8 mouse cellular contexts compared by ENCODE assay signal in genomic region chr13:58273411-58274258, GRCm38 (mm10). TPM values are rescaled to one million over a fixed set of nuclear protein-coding genes. Genes with fewer than 3 reads are reported as not detected.
DNase-seq lines count a peak whose midpoint lies in the region; ATAC-seq and TF ChIP-seq lines count a peak whose summit lies in the region.

No protein-coding gene starts in this region.

- DNase-seq in 3134 (ENCODE audit: extremely low read depth, insufficient read length, low spot score) (peak; percentile 34), ES-CJ7 (ENCODE audit: low read depth, low spot score) (peak; percentile 46)
- peak; percentile 26 for DNase-seq in cerebellum, adult 8-10 months
- peak; percentile 48 for DNase-seq in gastrocnemius, adult 2 months
- peak; percentile 47 for DNase-seq in lung, adult 2 months
- peak; percentile 35 for DNase-seq in urinary bladder, postnatal 14 days (ENCODE audit: low spot score)

- peak overlapping the region; percentile 85 for H3K9ac ChIP-seq in intestine, embryonic 16.5 days (ENCODE audit: low read depth, low read length)
- H3K9ac ChIP-seq in neural tube, embryonic 14.5 days (replicated peaks; ENCODE audit: low read depth, low read length) = peak overlapping the region; percentile 75

- peaks cover 13% of the 10 kb centered on the region for H3K4me1 ChIP-seq in intestine, embryonic 16.5 days (ENCODE audit: control insufficient read depth, insufficient read depth, low read length)
- H3K4me1 ChIP-seq in lung, adult 2 months (ENCODE audit: control insufficient read depth, insufficient read depth, low read length) = peaks cover 6% of the 10 kb centered on the region
- H3K4me1 ChIP-seq in neural tube, embryonic 14.5 days (ENCODE audit: control insufficient read depth, insufficient read depth, low read length) = peaks cover 12% of the 10 kb centered on the region; the same call in 1 of the 2 replicates

- H3K9me3 ChIP-seq in intestine, embryonic 16.5 days (ENCODE audit: control insufficient read depth, low read length) = no peaks in the 10 kb centered on the region
- no peaks in the 10 kb centered on the region for H3K9me3 ChIP-seq in neural tube, embryonic 14.5 days (ENCODE audit: control insufficient read depth, low read length)

- H3K27me3 ChIP-seq in intestine, embryonic 16.5 days (replicated peaks; ENCODE audit: control insufficient read depth, insufficient read depth, low read length) = no peaks in the 10 kb centered on the region
- H3K27me3 ChIP-seq in neural tube, embryonic 14.5 days (ENCODE audit: control insufficient read depth, insufficient read depth, low read length) = no peaks in the 10 kb centered on the region

- no peak for TF ChIP-seq POLR2A in lung, adult 2 months (IDR thresholded peaks at IDR 0.05; ENCODE audit: borderline replicate concordance, extremely low read depth, low read depth, low read length)

- peak overlapping the region; percentile 91 for H3K4me2 ChIP-seq in intestine, embryonic 16.5 days (ENCODE audit: low read depth, low read length)
- H3K4me2 ChIP-seq in neural tube, embryonic 14.5 days (ENCODE audit: low read depth, low read length) = peak overlapping the region; percentile 74

- H3K4me3 ChIP-seq in gastrocnemius, adult 2 months = peak overlapping the region; percentile 81
- peak overlapping the region; percentile 89 for H3K4me3 ChIP-seq in intestine, embryonic 16.5 days (ENCODE audit: low read length)
- H3K4me3 ChIP-seq in lung, adult 2 months (replicated peaks; ENCODE audit: extremely low read depth, low read depth, low read length) = peak overlapping the region; percentile 72
- peak overlapping the region; percentile 87 for H3K4me3 ChIP-seq in neural tube, embryonic 14.5 days (ENCODE audit: low read depth, low read length)

- intact Hi-C loops in gastrocnemius, adult 2 months (cut with DNase I) = loop anchor here (10.0 kb wide), 1 partner anchor 259 kb away; no protein-coding TSS in a partner anchor

- WGBS in intestine, embryonic 16.5 days = under 1% methylated on average over 88 of the region's 115 CpGs
- WGBS in lung, adult 2 months = 1% methylated on average over 108 of the region's 115 CpGs
- WGBS in neural tube, embryonic 14.5 days = under 1% methylated on average over 54 of the region's 115 CpGs

- no peaks in the 10 kb centered on the region for H3K36me3 ChIP-seq in intestine, embryonic 16.5 days (ENCODE audit: control insufficient read depth, insufficient read depth, low read length)
- no peaks in the 10 kb centered on the region for H3K36me3 ChIP-seq in neural tube, embryonic 14.5 days (ENCODE audit: control insufficient read depth, insufficient read depth, low read length)

- peak overlapping the region; percentile 81 for H3K27ac ChIP-seq in gastrocnemius, adult 2 months
- peak overlapping the region; percentile 79 for H3K27ac ChIP-seq in intestine, embryonic 16.5 days (ENCODE audit: low read length)
- peak overlapping the region; percentile 80 for H3K27ac ChIP-seq in neural tube, embryonic 14.5 days (ENCODE audit: low read depth, low read length)

- peak; percentile 76 for ATAC-seq in intestine, embryonic 16.5 days
- ATAC-seq in neural tube, embryonic 14.5 days (ENCODE audit: low read depth) = peak; percentile 71

- TF ChIP-seq CTCF in gastrocnemius, adult 2 months (IDR thresholded peaks at IDR 0.05) = no peak
- TF ChIP-seq CTCF in lung, adult 2 months (IDR thresholded peaks at IDR 0.05; ENCODE audit: insufficient read depth, low read length) = no peak

RNA-seq across cellular contexts. Expression of gene Gkap1, which starts 1.9 kb away (rescaled TPM):
- total RNA-seq in gastrocnemius, adult 2 months (2021) = 10 to 100 TPM; 27.5 to 31.9 TPM
- 10.0 and 10.9 TPM in 2 replicates for polyA plus RNA-seq in intestine, embryonic 16.5 days (2015; fragmentation: Nextera tagmentation; extraction: Ambion mirVana)
- polyA plus RNA-seq in lung, adult 2 months (2012; rRNA removed) = 6.0 and 8.6 TPM in 2 replicates
- 25.6 and 29.7 TPM in 2 replicates for polyA plus RNA-seq in neural tube, embryonic 14.5 days (2014; fragmentation: Nextera tagmentation; extraction: Ambion mirVana)

RNA-seq across cellular contexts. Expression of gene Ubqln1, which starts 58.2 kb away (rescaled TPM):
- total RNA-seq in gastrocnemius, adult 2 months (2021) = 10 to 100 TPM; 49.0 to 51.9 TPM
- 80.2 and 83.9 TPM in 2 replicates for polyA plus RNA-seq in intestine, embryonic 16.5 days (2015; fragmentation: Nextera tagmentation; extraction: Ambion mirVana)
- 96.6 and 108 TPM in 2 replicates for polyA plus RNA-seq in lung, adult 2 months (2012; rRNA removed)
- polyA plus RNA-seq in neural tube, embryonic 14.5 days (2014; fragmentation: Nextera tagmentation; extraction: Ambion mirVana) = 108 and 144 TPM in 2 replicates

Comparison
In these comparisons a context has a peak if more than half of its experiments do, and no peak if none do; other contexts are left out.
1. Peak in every context shown above with its lines: DNase-seq, ATAC-seq, H3K4me3 ChIP-seq and H3K27ac ChIP-seq.